Mouse (Mus musculus) hindlimb bud, embryonic 11.5 days (tissue): ENCODE measurements around the gene Rnase4.

Experiments
- DNase-seq: peaks from one replicate; pipeline ENCODE4 v3.0.0-alpha.2; 2012; ENCODE audit warnings: low read depth, low spot score; ENCODE audit errors: extremely low spot score

The Rnase4 gene

GRCm38 (mm10) chr14:51127648-51128258 lies 36.9 kb downstream of the Rnase4 start:
- no peak for DNase-seq

- no peak for DNase-seq
Measured at GRCm38 (mm10) chr14:51128775-51129623, 38.1 kb downstream of the Rnase4 start.

- DNase-seq = no peak
Measured at GRCm38 (mm10) chr14:51129624-51129975, 38.7 kb downstream of the Rnase4 start.

- no peak for DNase-seq
Measured at GRCm38 (mm10) chr14:51130315-51130940, 39.6 kb downstream of the Rnase4 start.

GRCm38 (mm10) chr14:51131086-51131815 lies 40.4 kb downstream of the Rnase4 start:
- DNase-seq = no peak

- DNase-seq = no peak
Measured at GRCm38 (mm10) chr14:51132372-51132771, 41.5 kb downstream of the Rnase4 start.

- no peak for DNase-seq
Measured at GRCm38 (mm10) chr14:51140342-51140741, 49.5 kb downstream of the Rnase4 start.

GRCm38 (mm10) chr14:51142119-51142518 lies 51.2 kb downstream of the Rnase4 start:
- no peak for DNase-seq

GRCm38 (mm10) chr14:51142568-51142967 lies 51.7 kb downstream of the Rnase4 start:
- no peak for DNase-seq

- DNase-seq = no peak
Measured at GRCm38 (mm10) chr14:51143287-51143686, 52.4 kb downstream of the Rnase4 start.

GRCm38 (mm10) chr14:51143937-51144336 lies 53.1 kb downstream of the Rnase4 start:
- no peak for DNase-seq

- DNase-seq = no peak
Measured at GRCm38 (mm10) chr14:51144451-51144850, 53.6 kb downstream of the Rnase4 start.

- DNase-seq = no peak
Measured at GRCm38 (mm10) chr14:51145521-51145920, 54.6 kb downstream of the Rnase4 start.

- no peak for DNase-seq
Measured at GRCm38 (mm10) chr14:51146685-51147084, 55.8 kb downstream of the Rnase4 start, which contains the start of gene Rnase1. Rnase1 (minus strand) TSS chr14:51146785.

- no peak for DNase-seq
Measured at GRCm38 (mm10) chr14:51148006-51148405, 57.1 kb downstream of the Rnase4 start.

- no peak for DNase-seq
Measured at GRCm38 (mm10) chr14:51149164-51149563, 58.3 kb downstream of the Rnase4 start.

- DNase-seq = no peak
Measured at GRCm38 (mm10) chr14:51150206-51150831, 59.4 kb downstream of the Rnase4 start.

GRCm38 (mm10) chr14:51152249-51152870 lies 61.5 kb downstream of the Rnase4 start:
- no peak for DNase-seq
